Mouse (Mus musculus) midbrain, embryonic 14.5 days (tissue): Measurements from ENCODE around the gene Arhgef19. TPM values are rescaled to one million over a fixed set of nuclear protein-coding genes. Genes with fewer than 3 reads are reported as not detected.
A peak's percentile ranks its signal among the peaks of the same experiment; 100 is the strongest.

ENCODE experiments used
- ATAC-seq: fragments of 200-750 bp; cut with Nextera tagmentation; 2 replicates; pipeline ENCODE4 v1.8.0; 2017; ENCODE audit warnings: moderate number of reproducible peaks, moderate library complexity; ENCODE audit not compliant: low FRiP score, low TSS enrichment
- DNase-seq: peaks from one replicate; pipeline ENCODE4 v3.0.0-alpha.2; 2015
- H3K27ac ChIP-seq: fragments of 300-500 bp; sonication (generic); replicated peaks from 2 replicates; pipeline ENCODE4 v1.5.1; 2014; ENCODE audit warnings: mild to moderate bottlenecking, low read depth, low read length, moderate library complexity
- H3K27me3 ChIP-seq: fragments of 300-500 bp; sonication (generic); 2 replicates; pipeline ENCODE4 v1.6.1; 2014; ENCODE audit warnings: low read length, control low read depth, mixed read lengths; ENCODE audit not compliant: control insufficient read depth, insufficient read depth
- H3K36me3 ChIP-seq: fragments of 300-500 bp; sonication (generic); 2 replicates; pipeline ENCODE4 v1.6.1; 2014; ENCODE audit warnings: low read length, control low read depth; ENCODE audit not compliant: control insufficient read depth, insufficient read depth
- H3K4me1 ChIP-seq: fragments of 300-500 bp; sonication (generic); 2 replicates; pipeline ENCODE4 v1.6.1; 2014; ENCODE audit warnings: mild to moderate bottlenecking, antibody characterized with exemption, low read length, control low read depth; ENCODE audit not compliant: control insufficient read depth, insufficient read depth
- H3K4me2 ChIP-seq: fragments of 300-500 bp; sonication (generic); 2 replicates; pipeline ENCODE4 v1.6.1; 2014; ENCODE audit warnings: mild to moderate bottlenecking, low read length, moderate library complexity
- H3K4me3 ChIP-seq: fragments of 300-500 bp; sonication (generic); replicated peaks from 2 replicates; pipeline ENCODE4 v1.5.1; 2014; ENCODE audit warnings: low read depth, low read length
- H3K9ac ChIP-seq: fragments of 300-500 bp; sonication (generic); replicated peaks from 2 replicates; pipeline ENCODE4 v1.6.1; 2014; ENCODE audit warnings: mild to moderate bottlenecking, low read length, moderate library complexity
- H3K9me3 ChIP-seq: fragments of 300-500 bp; sonication (generic); 2 replicates; pipeline ENCODE4 v1.6.1; 2016; ENCODE audit warnings: low read length, control low read depth, mixed read lengths; ENCODE audit not compliant: control insufficient read depth
- WGBS: fragments of 180-500 bp; shearing (Covaris S2); extraction: QIAGEN DNeasy Blood & Tissue Kit; methylation state at CpG from one replicate; pipeline ENCODE4 v1.1.7; 2014; 5-methylcytosine and 5-hydroxymethylcytosine counted together
- polyA plus RNA-seq: library from polyadenylated mRNA; unstranded; fragments of >200 nt; fragmentation: Nextera tagmentation; extraction: Ambion mirVana; gene quantifications from 2 replicates; pipeline ENCODE4 v1.2.1, GENCODE M21; 2014

Arhgef19 gene
- polyA plus RNA-seq, 1 experiment from 2014 or later = 0.89 TPM

DNA sequence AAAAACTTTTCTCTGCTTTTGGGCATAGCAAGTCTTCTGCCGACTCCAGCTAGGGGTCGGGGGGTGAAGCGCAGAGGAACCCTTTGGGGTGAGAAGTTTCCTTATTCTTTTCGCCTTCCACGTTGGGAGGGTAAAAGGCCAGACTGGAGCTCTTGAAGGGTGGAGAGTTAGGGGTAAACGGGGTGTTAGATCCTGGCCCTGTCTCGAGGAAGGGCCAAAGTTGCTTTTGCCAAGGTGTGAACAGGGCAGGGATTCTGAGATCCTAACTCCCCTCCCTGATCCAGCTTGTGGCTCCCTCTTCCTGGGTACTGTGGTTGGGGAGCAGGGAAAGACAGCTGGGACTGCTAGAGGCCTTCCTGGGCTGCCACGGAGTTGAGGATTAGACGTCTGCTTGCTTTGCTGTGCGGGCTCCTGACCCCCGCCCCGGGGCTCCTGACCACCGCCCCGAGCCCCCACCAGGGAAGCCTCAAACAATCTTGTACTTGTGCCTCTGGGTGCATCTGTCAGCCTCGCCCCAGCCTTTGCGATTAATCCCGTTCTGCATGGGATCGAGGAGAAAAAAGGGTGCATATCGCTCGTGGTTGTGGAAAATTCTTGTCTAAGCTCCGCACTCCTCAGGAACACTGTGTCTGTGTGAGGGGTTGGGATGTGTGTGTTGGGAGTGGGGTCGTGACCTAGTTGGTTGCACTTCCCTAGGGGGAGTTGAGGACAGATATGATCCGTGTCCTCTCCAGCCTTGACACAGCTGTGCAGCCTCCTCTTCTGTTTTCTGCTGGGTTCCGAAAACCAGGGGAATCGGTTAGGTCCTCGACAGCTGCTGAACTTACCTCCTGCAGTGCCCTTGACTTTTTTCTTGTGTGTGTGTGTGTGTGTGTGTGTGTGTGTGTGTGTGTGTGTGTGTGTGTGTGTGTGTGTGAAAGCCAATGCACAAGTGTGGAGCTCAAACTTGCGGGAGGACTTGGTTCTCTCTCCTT, 63.4 kb downstream of the Arhgef19 start:
- peak overlapping the region; percentile 42 for H3K4me3 ChIP-seq
- H3K27me3 ChIP-seq = peaks cover 15% of the 10 kb centered on the region; the same call in 1 of the 2 replicates
- no peaks in the 10 kb centered on the region for H3K36me3 ChIP-seq
- ATAC-seq (no peak), DNase-seq (no peak)
- no peak overlapping the region for H3K27ac ChIP-seq
- H3K4me1 ChIP-seq = peaks cover 23% of the 10 kb centered on the region
- no peaks in the 10 kb centered on the region for H3K9me3 ChIP-seq
- peak overlapping the region; percentile 95 for H3K4me2 ChIP-seq
- WGBS = 5% methylated on average over 27 of the region's 27 CpGs
- peak overlapping the region; percentile 46; the same call in 1 of the 2 replicates for H3K9ac ChIP-seq

DNA sequence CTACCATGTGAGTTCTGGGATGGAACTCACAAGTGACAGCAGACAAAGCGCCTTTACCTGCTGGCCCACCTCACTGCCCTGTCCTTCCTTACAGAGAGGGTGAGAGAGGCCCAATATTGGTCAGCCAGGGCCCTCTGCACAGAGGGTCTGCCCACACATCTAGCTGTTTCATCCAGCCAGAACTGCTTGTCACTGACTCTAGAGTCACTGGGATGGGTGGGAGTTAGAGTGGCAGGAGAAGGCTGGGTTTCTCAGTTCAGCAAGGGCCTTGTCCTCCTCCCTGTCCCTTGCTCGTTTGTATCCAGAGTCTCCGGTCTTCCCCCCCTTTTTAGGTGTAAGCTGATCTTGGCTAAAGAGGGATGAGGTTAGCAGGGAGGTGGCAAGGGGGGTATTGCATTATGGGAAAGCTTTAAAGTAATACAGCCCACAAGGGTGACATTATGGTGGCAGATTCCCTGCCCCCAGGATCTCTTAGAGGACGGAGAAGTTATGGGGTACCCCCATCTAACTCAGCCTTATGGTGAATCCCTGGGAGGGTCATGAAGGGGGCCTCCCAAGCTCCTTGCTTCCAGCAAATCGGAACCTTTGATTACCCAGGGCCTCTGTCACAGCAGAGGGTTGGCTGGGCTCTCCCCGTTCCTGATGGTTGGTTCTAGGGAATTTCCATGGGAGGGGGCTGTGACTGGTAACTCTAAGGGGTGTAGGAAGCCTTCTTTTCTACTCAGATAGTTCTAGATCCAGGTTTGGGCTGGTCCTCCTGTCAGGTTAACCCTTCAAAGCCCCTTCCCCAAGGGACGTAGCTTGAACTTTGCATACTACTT, 64.3 kb downstream of the Arhgef19 start:
- 39% methylated on average over 7 of the region's 7 CpGs for WGBS
- ATAC-seq (no peak), DNase-seq (no peak)
- H3K27me3 ChIP-seq = peaks cover 15% of the 10 kb centered on the region; the same call in 1 of the 2 replicates
- H3K4me1 ChIP-seq = peaks cover 23% of the 10 kb centered on the region
- H3K4me3 ChIP-seq = peak overlapping the region; percentile 42; the same call in 1 of the 2 replicates
- no peak overlapping the region for H3K27ac ChIP-seq
- peak overlapping the region; percentile 95 for H3K4me2 ChIP-seq
- H3K9ac ChIP-seq = no peak overlapping the region; the same call in 1 of the 2 replicates
- H3K36me3 ChIP-seq = no peaks in the 10 kb centered on the region
- no peaks in the 10 kb centered on the region for H3K9me3 ChIP-seq

DNA sequence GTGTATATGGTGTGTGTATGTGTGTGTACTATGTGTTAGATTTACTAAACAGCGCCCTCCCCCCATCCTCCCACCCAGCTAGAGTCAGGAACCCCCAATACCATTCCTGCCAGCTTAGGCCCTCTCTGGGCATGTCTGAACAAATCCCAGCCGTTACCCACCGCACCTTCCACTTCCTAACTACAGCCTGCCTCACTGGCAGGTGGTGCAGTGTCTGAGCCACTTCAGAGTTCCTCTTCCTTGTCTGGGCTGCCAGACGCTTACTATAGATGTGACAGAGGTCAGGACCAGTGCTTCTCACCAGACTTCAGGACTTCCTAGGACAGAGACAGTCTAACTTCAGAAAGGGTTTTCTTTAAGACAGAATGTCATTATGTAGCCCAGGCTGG, 64.9 kb downstream of the Arhgef19 start:
- Histone ChIP-seq H3K4me1 (peaks cover 23% of the 10 kb centered on the region), H3K27ac (no peak overlapping the region), H3K9ac (no peak overlapping the region; the same call in 1 of the 2 replicates), H3K27me3 (peaks cover 15% of the 10 kb centered on the region; the same call in 1 of the 2 replicates), H3K36me3 (no peaks in the 10 kb centered on the region), H3K9me3 (no peaks in the 10 kb centered on the region), H3K4me2 (peak overlapping the region; percentile 95), H3K4me3 (no peak overlapping the region)
- DNase-seq = no peak
- 74% methylated on average over 4 of the region's 4 CpGs for WGBS
- ATAC-seq = no peak

DNA sequence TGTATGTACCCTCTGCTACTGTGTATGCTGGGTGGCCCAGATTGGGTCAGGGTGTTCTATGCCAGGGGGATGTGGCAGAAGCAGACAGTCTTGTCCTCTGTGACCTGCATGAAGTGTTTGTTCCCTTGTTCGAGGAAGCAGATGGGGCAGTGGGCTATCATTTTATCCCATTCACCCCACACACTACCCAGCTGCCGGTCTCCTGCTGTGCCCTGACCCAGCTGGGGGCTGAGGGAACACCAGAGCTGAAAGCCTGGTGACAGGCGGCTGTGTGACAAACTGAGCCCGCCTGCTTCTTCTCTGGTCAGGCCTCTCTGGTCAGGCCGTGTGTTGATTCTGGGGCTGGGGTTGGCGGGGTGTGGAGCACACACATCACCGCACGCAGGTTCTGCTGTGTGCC, 66.8 kb downstream of the Arhgef19 start:
- Histone ChIP-seq H3K27ac (peak overlapping the region; percentile 17; the same call in 1 of the 2 replicates), H3K36me3 (no peaks in the 10 kb centered on the region), H3K9me3 (no peaks in the 10 kb centered on the region), H3K9ac (no peak overlapping the region), H3K4me3 (no peak overlapping the region), H3K27me3 (peaks cover 12% of the 10 kb centered on the region; the same call in 1 of the 2 replicates), H3K4me1 (peaks cover 38% of the 10 kb centered on the region), H3K4me2 (peak overlapping the region; percentile 27)
- no peak for DNase-seq
- 14% methylated on average over 8 of the region's 8 CpGs for WGBS
- no peak for ATAC-seq

Other genes with a start within 250 kb of the Arhgef19 start
- 142 and 169 TPM in 2 replicates for gene Mfap2, start 229.1 kb upstream of the Arhgef19 start, polyA plus RNA-seq
- gene Crocc, start 178.9 kb upstream of the Arhgef19 start, polyA plus RNA-seq = 7.2 and 7.4 TPM in 2 replicates
- 38.4 and 43.3 TPM in 2 replicates for gene Necap2, start 161.1 kb upstream of the Arhgef19 start, polyA plus RNA-seq
- 0.24 TPM in 1 of 2 replicates, not detected in the other for gene Spata21, start 151.2 kb upstream of the Arhgef19 start, polyA plus RNA-seq
- 17.1 and 38.5 TPM in 2 replicates for gene Szrd1, start 99.7 kb upstream of the Arhgef19 start, polyA plus RNA-seq
- 28.6 and 31.9 TPM in 2 replicates for gene Fbxo42, start 91.6 kb upstream of the Arhgef19 start, polyA plus RNA-seq
- gene Rsg1, start 25.5 kb upstream of the Arhgef19 start, polyA plus RNA-seq = 5.7 and 7.8 TPM in 2 replicates
- 1.2 and 1.7 TPM in 2 replicates for gene Epha2, start 61.7 kb downstream of the Arhgef19 start, polyA plus RNA-seq
- 26.7 and 37.2 TPM in 2 replicates for gene Fam131c, start 128.7 kb downstream of the Arhgef19 start, polyA plus RNA-seq
- gene Clcnka, start 159.2 kb downstream of the Arhgef19 start, polyA plus RNA-seq = 0.11 TPM in 1 of 2 replicates, not detected in the other
- gene Clcnkb, start 176.5 kb downstream of the Arhgef19 start, polyA plus RNA-seq = not detected in 2 replicates
- not detected in 2 replicates for gene Hspb7, start 181.3 kb downstream of the Arhgef19 start, polyA plus RNA-seq
- 0.24 and 0.74 TPM in 2 replicates for gene Srarp, start 196.6 kb downstream of the Arhgef19 start, polyA plus RNA-seq
- 42.0 and 49.2 TPM in 2 replicates for gene Zbtb17, start 205.2 kb downstream of the Arhgef19 start, polyA plus RNA-seq